Mouse (Mus musculus): Measurements from ENCODE around the gene Sfxn5. TPM values are rescaled to one million over a fixed set of nuclear protein-coding genes. Genes with fewer than 3 reads are reported as not detected.

Sfxn5 gene
- polyA plus RNA-seq (2017; shearing (Covaris generic)), result 1.5 TPM

GRCm38 (mm10) chr6:85333000-85333669 lies at the start of gene Sfxn5:
Sfxn5 (minus strand) TSS chr6:85333422.

GRCm38 (mm10) chr6:85373951-85374733 lies 40.9 kb upstream of the Sfxn5 start, which contains the start of gene Rab11fip5:
Rab11fip5 (minus strand) TSS chr6:85374634.

GRCm38 (mm10) chr6:85187340-85188211 lies 145.6 kb downstream of the Sfxn5 start, which contains the start of gene Emx1:
Emx1 (plus strand) TSS chr6:85187438.

Other genes with a start within 250 kb of the Sfxn5 start
- gene Spr, start 195.7 kb downstream of the Sfxn5 start, polyA plus RNA-seq (2017; shearing (Covaris generic)), result 48.0 TPM
- gene Emx1, start 146.0 kb downstream of the Sfxn5 start, polyA plus RNA-seq (2017; shearing (Covaris generic)), result not detected
- 0.58 TPM for gene Rab11fip5, start 41.2 kb upstream of the Sfxn5 start, polyA plus RNA-seq (2017; shearing (Covaris generic))
- gene Noto, start 90.5 kb upstream of the Sfxn5 start, polyA plus RNA-seq (2017; shearing (Covaris generic)), result not detected
- 34.2 TPM for gene Smyd5, start 98.6 kb upstream of the Sfxn5 start, polyA plus RNA-seq (2017; shearing (Covaris generic))
- 313 TPM for gene Cct7, start 118.1 kb upstream of the Sfxn5 start, polyA plus RNA-seq (2017; shearing (Covaris generic))
- gene Pradc1, start 118.5 kb upstream of the Sfxn5 start, polyA plus RNA-seq (2017; shearing (Covaris generic)), result 20.5 TPM
- gene Fbxo41, start 169.6 kb upstream of the Sfxn5 start, polyA plus RNA-seq (2017; shearing (Covaris generic)), result not detected
- not detected for gene Egr4, start 180.2 kb upstream of the Sfxn5 start, polyA plus RNA-seq (2017; shearing (Covaris generic))

All from naive thymus-derived CD4-positive, alpha-beta T cell, adult 5 months (primary cell).